Mouse (Mus musculus) liver, embryonic 12.5 days (tissue): ENCODE measurements around the gene Fcrlb. TPM values are rescaled to one million over a fixed set of nuclear protein-coding genes. Genes with fewer than 3 reads are reported as not detected.

Experiments
- ATAC-seq: fragments of 200-750 bp; cut with Nextera tagmentation; 2 replicates; pipeline ENCODE4 v1.8.0; 2017; ENCODE audit warnings: moderate number of reproducible peaks, mild to moderate bottlenecking, moderate library complexity
- H3K27ac ChIP-seq: fragments of 300-500 bp; sonication (generic); 2 replicates; pipeline ENCODE4 v1.5.1; 2016; ENCODE audit warnings: mild to moderate bottlenecking
- H3K27me3 ChIP-seq: fragments of 300-500 bp; sonication (generic); replicated peaks from 2 replicates; pipeline ENCODE4 v1.6.1; 2016; ENCODE audit warnings: mild to moderate bottlenecking, moderate library complexity
- H3K36me3 ChIP-seq: fragments of 300-500 bp; sonication (generic); 2 replicates; pipeline ENCODE4 v1.6.1; 2016; ENCODE audit warnings: mild to moderate bottlenecking, moderate library complexity
- H3K4me1 ChIP-seq: fragments of 300-500 bp; sonication (generic); 2 replicates; pipeline ENCODE4 v1.6.1; 2016
- H3K4me2 ChIP-seq: fragments of 300-500 bp; sonication (generic); 2 replicates; pipeline ENCODE4 v1.6.1; 2016; ENCODE audit warnings: mild to moderate bottlenecking, moderate library complexity
- H3K4me3 ChIP-seq: fragments of 300-500 bp; sonication (generic); 2 replicates; pipeline ENCODE4 v1.5.1; 2016; ENCODE audit warnings: mild to moderate bottlenecking, moderate library complexity
- H3K9ac ChIP-seq: fragments of 300-500 bp; sonication (generic); 2 replicates; pipeline ENCODE4 v1.6.1; 2016; ENCODE audit warnings: mild to moderate bottlenecking, moderate library complexity
- H3K9me3 ChIP-seq: fragments of 300-500 bp; sonication (generic); replicated peaks from 2 replicates; pipeline ENCODE4 v1.6.1; 2016; ENCODE audit warnings: mild to moderate bottlenecking, moderate library complexity
- WGBS: fragments of 180-500 bp; shearing (Covaris S2); methylation state at CpG from one replicate; pipeline ENCODE4 v1.1.7; 2016; ENCODE audit not compliant: insufficient replicate concordance; 5-methylcytosine and 5-hydroxymethylcytosine counted together
- polyA plus RNA-seq: library from polyadenylated mRNA; unstranded; fragments of >200 nt; fragmentation: Nextera tagmentation; extraction: Ambion mirVana; gene quantifications from 2 replicates; pipeline ENCODE4 v1.2.1, GENCODE M21; 2016

Fcrlb gene
- polyA plus RNA-seq, 1 experiment from 2014 or later = 0.10 TPM

DNA sequence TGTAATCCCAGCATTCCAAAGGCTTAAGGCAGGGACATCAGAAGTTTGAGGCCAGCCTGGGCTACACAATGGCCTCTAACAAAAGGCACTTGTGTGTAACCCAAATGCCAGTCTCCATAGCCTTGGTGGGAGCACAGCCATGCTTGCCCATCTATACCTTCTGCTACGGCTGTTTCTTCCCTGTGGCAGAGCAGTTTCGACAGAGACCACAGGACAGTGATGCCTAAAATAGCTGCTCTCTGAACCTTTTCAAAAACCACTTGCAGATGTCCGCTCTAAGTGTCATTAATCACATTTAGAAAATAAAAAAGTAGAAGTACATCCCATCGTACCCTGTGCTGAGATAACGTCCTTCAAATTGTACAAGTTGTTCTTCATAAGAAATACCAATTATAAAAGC is 47.3 kb downstream of the Fcrlb start:
- ATAC-seq = no peak
- WGBS = 54% methylated on average over 5 of the region's 5 CpGs
- Histone ChIP-seq H3K4me2 (peak overlapping the region; percentile 29; the same call in 1 of the 2 replicates), H3K9ac (no peak overlapping the region), H3K36me3 (no peaks in the 10 kb centered on the region), H3K4me1 (peaks cover 69% of the 10 kb centered on the region), H3K27me3 (no peaks in the 10 kb centered on the region), H3K9me3 (no peaks in the 10 kb centered on the region), H3K27ac (no peak overlapping the region), H3K4me3 (no peak overlapping the region)

DNA sequence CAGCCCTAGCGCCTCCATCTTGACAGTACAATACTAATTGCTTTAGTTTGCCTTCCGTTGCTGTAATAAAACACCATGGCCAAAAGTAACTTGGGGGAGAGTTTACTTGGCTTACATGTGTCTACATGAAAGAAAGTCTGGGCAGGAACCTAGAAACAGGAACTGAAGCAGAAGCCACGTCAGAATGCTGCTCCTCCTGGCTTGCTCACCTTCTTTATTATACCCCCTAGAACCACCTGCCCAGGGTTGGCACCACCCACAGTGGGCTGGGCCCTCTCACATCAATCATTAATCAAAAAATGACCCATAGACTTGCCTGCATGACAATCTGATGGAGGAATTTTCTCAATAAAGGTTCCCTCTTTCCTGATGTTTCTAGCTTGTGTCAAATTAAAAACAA is 48.0 kb downstream of the Fcrlb start:
- Histone ChIP-seq H3K4me2 (no peak overlapping the region), H3K4me3 (no peak overlapping the region), H3K9me3 (no peaks in the 10 kb centered on the region), H3K36me3 (no peaks in the 10 kb centered on the region), H3K9ac (no peak overlapping the region), H3K27ac (no peak overlapping the region), H3K27me3 (no peaks in the 10 kb centered on the region), H3K4me1 (peaks cover 72% of the 10 kb centered on the region)
- WGBS = 76% methylated on average over 3 of the region's 3 CpGs
- no peak for ATAC-seq

DNA sequence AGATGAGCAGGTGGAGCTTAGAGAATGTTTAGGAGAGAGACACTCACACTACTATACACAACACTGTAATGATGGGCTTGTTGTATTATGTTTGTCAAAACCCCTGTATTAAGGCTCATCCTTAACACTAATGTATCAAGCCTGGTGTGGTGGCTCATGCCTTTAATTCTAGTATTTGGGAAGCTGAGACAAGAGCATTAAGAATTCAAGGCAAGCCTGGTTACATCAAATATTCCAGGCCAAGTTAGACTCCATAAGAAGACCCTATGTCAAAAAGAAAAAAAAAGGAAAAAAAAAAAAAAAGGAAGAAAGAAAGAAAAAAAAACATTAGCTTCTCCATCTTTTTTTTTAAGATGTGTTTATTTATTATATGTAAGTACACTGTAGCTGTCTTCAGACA is 48.5 kb downstream of the Fcrlb start:
- Histone ChIP-seq H3K4me3 (no peak overlapping the region), H3K4me2 (no peak overlapping the region), H3K36me3 (no peaks in the 10 kb centered on the region), H3K27ac (no peak overlapping the region), H3K9me3 (no peaks in the 10 kb centered on the region), H3K27me3 (no peaks in the 10 kb centered on the region), H3K9ac (no peak overlapping the region), H3K4me1 (peaks cover 74% of the 10 kb centered on the region)
- no peak for ATAC-seq

DNA sequence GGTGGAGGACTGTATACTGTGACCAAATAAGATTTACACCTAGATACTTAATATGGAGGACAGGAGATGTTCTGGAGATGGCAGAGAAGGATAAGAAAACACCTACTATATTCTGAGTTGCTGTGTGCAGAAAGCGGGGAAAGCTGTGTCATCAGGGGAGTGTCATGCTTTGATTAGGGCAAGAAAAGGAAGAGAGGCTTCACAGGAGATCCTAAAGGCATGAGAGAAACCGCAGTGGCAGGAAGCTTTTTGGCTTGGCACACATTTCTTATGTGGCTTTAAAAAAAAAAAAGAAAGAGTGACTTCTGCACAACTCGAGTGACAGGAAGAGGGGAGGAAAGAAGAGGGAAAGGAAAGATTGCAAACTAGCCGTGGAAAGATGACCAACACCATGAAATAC is 49.7 kb downstream of the Fcrlb start:
- Histone ChIP-seq H3K27me3 (no peaks in the 10 kb centered on the region), H3K4me2 (peak overlapping the region; percentile 40), H3K27ac (no peak overlapping the region; the same call in 1 of the 2 replicates), H3K36me3 (no peaks in the 10 kb centered on the region), H3K9ac (0 out of 2 replicates have a peak overlapping the region, but pooled peaks have one; percentile 32), H3K4me3 (no peak overlapping the region), H3K9me3 (no peaks in the 10 kb centered on the region), H3K4me1 (peaks cover 81% of the 10 kb centered on the region)
- WGBS = 11% methylated on average over 4 of the region's 4 CpGs
- no peak for ATAC-seq

DNA sequence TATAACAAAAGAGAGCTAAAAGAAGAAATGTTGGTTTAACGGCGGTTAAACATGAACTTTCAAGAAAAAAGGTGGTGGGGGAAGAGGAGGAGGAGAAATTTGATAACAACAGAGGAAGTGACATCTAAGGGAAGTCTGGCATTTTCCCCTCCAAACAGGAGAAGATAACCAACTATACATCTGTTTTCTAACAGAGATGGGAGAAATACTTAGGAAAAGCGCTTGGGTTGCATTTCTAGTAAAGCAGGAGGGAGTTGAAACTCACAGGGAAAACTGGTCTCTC is 50.4 kb downstream of the Fcrlb start:
- Histone ChIP-seq H3K9ac (no peak overlapping the region; the same call in 1 of the 2 replicates), H3K36me3 (no peaks in the 10 kb centered on the region), H3K27ac (no peak overlapping the region; the same call in 1 of the 2 replicates), H3K27me3 (no peaks in the 10 kb centered on the region), H3K4me3 (no peak overlapping the region), H3K4me2 (peak overlapping the region; percentile 40), H3K9me3 (no peaks in the 10 kb centered on the region), H3K4me1 (peaks cover 87% of the 10 kb centered on the region)
- 29% methylated on average over 3 of the region's 3 CpGs for WGBS
- no peak for ATAC-seq

DNA sequence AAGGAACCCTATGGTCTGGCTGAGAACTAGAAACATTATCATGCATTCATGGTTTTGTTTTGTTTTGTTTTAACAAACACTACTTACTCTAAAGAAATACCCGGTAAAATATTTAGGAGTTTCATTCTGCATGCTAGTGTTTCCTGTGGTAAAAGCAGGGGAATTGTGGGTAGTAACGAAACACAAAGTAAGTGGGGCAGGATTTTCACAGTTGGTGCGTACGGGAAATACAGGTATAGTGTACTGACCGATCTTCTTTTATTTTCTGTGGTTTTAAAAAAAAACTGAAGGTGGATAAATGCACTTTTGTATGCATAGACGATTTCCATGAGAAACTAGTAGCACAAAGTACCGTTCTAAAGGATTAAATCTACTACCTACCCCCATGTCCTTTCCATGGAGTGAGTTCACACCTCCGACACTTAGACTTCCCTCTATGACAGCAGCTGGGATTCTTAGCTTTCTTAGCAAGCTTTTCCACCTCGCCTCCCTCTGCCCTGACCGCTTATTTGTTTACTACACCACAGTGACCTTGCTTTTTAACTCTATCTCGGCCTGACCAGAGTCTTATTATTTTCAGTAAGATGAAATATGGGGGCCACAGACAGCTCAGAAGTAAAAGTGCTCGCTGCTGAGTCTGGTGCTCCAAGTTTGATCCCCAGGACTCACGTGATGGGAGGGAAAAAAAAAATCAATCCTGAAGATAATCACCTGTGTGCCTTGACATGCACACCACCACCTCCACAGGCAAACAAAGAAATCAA is 50.9 kb downstream of the Fcrlb start:
- Histone ChIP-seq H3K4me1 (peaks cover 91% of the 10 kb centered on the region), H3K4me3 (no peak overlapping the region), H3K9ac (no peak overlapping the region), H3K27ac (no peak overlapping the region; the same call in 1 of the 2 replicates), H3K4me2 (peak overlapping the region; percentile 40), H3K27me3 (no peaks in the 10 kb centered on the region), H3K9me3 (no peaks in the 10 kb centered on the region), H3K36me3 (no peaks in the 10 kb centered on the region)
- WGBS = 62% methylated on average over 13 of the region's 13 CpGs
- no peak for ATAC-seq

DNA sequence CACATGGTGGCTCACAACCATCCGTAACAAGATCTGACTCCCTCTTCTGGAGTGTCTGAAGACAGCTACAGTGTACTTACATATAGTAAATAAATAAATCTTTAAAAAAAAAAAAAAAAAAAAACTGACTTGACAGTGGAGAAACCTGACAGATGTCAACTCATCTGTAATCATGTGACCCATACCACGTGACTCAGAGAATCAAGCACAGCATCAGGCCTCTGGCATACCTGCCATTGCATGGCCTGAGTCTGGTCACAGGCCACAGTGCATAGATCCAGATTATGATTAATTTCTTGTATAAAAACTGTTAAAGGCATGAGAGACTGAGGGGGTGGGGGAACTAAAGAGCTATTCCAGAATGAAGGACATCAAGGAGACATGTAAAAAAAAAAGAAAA is 53.9 kb downstream of the Fcrlb start:
- H3K4me1 ChIP-seq = peaks cover 94% of the 10 kb centered on the region
- WGBS = 88% methylated on average over 2 of the region's 2 CpGs
- H3K27me3 ChIP-seq = no peaks in the 10 kb centered on the region
- H3K9ac ChIP-seq = no peak overlapping the region
- H3K9me3 ChIP-seq = no peaks in the 10 kb centered on the region
- H3K27ac ChIP-seq = no peak overlapping the region
- no peak for ATAC-seq
- H3K4me2 ChIP-seq = no peak overlapping the region
- peaks cover 9% of the 10 kb centered on the region; the same call in 1 of the 2 replicates for H3K36me3 ChIP-seq
- no peak overlapping the region for H3K4me3 ChIP-seq

DNA sequence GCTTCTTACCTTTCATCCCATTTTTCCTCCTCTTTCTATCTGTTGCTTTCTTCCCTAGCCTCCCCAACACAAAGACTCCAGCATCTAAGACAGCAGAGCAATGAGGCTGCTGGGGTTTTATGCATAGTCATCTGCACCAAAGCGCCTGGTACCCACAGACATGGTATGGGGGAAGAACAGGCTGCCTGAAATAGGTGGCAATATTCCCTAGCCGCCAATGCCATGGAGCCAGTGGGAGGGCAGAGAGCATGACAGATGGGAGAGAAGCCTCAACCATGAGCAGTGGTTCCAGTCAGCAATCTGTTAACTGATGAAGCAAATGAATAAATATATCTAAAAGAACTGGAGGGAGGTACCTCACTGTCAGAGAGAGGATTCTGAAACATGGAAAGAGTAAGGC is 55.4 kb downstream of the Fcrlb start:
- H3K4me1 ChIP-seq = peaks cover 89% of the 10 kb centered on the region
- H3K9ac ChIP-seq = no peak overlapping the region
- H3K27me3 ChIP-seq = no peaks in the 10 kb centered on the region
- H3K9me3 ChIP-seq = no peaks in the 10 kb centered on the region
- H3K4me3 ChIP-seq = no peak overlapping the region
- 68% methylated on average over 2 of the region's 2 CpGs for WGBS
- H3K27ac ChIP-seq = peak overlapping the region; percentile 51; the same call in 1 of the 2 replicates
- no peak overlapping the region for H3K4me2 ChIP-seq
- H3K36me3 ChIP-seq = peaks cover 19% of the 10 kb centered on the region
- ATAC-seq = no peak

Other genes starting within 250 kb of the Fcrlb start
- gene Atf6, start 45.2 kb downstream of the Fcrlb start, polyA plus RNA-seq = 9.6 and 10.6 TPM in 2 replicates
- 0.46 and 0.50 TPM in 2 replicates for gene Gm26620, start 27.9 kb downstream of the Fcrlb start, polyA plus RNA-seq
- gene Dusp12, start 27.4 kb downstream of the Fcrlb start, polyA plus RNA-seq = 25.7 and 27.3 TPM in 2 replicates
- 0.21 and 0.23 TPM in 2 replicates for gene Fcrla, start 14.6 kb upstream of the Fcrlb start, polyA plus RNA-seq
- 1.7 and 1.9 TPM in 2 replicates for gene Fcgr2b, start 63.6 kb upstream of the Fcrlb start, polyA plus RNA-seq
- gene Fcgr4, start 106.0 kb upstream of the Fcrlb start, polyA plus RNA-seq = 1.3 and 2.0 TPM in 2 replicates
- 16.1 and 17.0 TPM in 2 replicates for gene Fcgr3, start 152.0 kb upstream of the Fcrlb start, polyA plus RNA-seq
- gene Cfap126, start 201.0 kb upstream of the Fcrlb start, polyA plus RNA-seq = 2.1 and 2.3 TPM in 2 replicates
- 140 and 155 TPM in 2 replicates for gene Sdhc, start 237.7 kb upstream of the Fcrlb start, polyA plus RNA-seq
- 0.10 and 0.18 TPM in 2 replicates for gene Mpz, start 237.8 kb upstream of the Fcrlb start, polyA plus RNA-seq